Mouse (Mus musculus) right cerebral cortex, postnatal 10 days (tissue): ENCODE data around the gene Catip.
A peak's percentile ranks its signal among the peaks of the same experiment; 100 is the strongest.

Experiments
- DNase-seq, 2 experiments: peaks; one replicate each; pipeline ENCODE4 v3.0.0; 2021; ENCODE audit warnings: low spot score in 2 of 2

The Catip gene

DNA sequence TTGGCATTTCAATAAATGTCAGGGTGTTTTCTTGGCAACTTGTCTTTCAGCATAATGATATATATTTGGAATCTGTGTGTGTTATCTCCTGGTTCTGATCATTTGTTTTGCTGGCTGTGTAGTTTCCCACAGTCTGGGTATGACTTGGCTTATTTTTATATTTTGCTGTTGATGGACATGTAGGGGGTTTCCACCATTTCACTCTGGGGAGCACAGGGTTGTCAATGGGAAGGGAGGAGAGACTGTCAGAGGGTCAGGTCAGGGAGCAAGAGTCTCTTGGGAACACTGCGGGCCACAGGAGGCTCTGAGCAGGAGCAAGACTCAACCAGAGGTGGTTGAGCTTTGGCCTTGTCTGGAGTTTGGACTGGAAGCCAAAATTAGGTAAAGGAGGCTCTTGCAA lies 19.6 kb upstream of the Catip start:
- no peak for DNase-seq

- no peak for DNase-seq
These were observed 18.7 kb upstream of the Catip start for GRCm38 (mm10) chr1:74343161-74343560.

DNA sequence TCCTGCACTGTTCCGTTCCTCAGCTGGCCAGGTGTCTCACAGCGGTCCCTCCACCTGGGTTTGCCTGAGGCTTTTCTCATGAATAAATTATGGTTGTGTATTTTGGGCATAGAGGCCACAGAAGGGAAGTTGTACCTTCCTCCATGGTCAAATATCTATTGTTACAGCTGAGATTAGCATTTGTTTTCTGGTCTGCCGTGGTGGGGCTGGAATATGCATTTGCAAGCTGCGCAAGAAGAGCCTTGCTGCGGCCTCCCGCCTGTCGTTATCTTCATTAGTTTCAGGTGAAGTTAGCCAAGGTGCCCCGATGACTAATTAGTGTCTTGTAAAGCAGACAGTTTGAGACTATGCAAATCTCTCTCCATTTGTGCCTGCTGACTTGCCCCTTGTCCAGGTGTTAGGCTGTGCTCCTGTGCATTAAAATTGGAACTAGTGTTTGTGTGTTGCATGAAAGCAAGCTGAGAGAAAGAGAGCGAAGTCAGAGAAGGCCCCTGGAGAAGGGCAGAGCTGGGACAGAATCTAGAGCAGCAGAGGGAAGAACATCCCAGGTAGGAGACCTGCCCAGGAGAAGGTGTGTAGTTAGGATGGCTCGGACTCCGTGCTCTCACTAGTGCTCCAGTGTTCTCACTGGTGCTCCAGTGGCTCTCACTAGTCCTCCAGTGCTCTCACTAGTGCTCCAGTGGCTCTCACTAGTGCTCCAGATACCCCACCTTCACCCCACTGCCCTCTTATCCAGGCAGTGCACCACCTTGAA lies 17.6 kb upstream of the Catip start:
- no peak for DNase-seq

DNA sequence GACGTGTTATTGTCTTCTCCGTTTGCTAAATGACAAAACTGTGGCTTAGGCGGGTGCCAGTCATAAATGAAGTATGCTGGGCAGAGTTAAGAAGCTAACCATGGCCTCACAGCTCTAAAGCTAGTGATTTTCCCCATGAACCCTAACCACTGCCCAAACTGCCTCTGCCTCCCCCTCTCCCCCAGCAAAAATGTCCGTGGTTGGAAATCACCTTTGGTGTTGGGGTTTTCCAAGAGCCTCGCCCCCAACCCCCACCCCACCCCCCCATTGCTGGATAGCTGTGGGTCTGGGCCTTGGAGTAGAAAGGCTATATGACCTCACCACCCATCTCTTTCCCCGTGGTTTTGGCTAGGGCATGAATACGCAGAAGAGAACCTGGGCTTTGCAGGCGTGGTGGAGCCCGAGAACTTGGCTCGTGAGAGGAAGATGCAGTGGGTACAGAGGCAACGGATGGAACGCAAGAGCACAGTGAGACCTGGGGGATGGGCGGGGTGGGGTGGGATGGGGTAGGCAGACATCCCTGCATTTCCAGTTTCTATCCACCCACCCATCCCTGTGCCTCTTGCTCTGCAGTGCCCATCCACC lies 10.6 kb upstream of the Catip start:
- DNase-seq = no peak

- DNase-seq = no peak
These were observed 9.3 kb upstream of the Catip start for GRCm38 (mm10) chr1:74352532-74353096.

- no peak for DNase-seq
These were observed 8.3 kb upstream of the Catip start for GRCm38 (mm10) chr1:74353453-74354229.

DNA sequence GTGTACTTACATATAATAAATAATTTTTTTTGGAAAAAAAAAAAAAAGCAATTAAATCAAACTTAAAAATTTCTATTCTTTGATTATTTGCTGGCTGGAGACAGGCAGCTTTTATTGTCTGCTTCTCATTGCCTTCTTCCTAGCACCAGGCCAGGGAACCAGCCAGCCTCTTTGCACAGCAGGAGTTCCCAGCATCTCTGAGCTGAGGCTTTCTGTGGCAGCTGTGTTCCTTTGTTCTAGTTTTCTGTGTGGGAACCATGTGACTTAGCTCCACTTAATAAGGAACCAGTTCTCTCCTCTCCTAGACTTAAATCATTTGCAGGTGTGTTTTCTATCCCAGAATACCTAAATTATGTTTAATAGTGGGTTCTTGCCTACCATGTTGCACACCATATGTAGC lies 4.4 kb upstream of the Catip start:
- DNase-seq = no peak

DNA sequence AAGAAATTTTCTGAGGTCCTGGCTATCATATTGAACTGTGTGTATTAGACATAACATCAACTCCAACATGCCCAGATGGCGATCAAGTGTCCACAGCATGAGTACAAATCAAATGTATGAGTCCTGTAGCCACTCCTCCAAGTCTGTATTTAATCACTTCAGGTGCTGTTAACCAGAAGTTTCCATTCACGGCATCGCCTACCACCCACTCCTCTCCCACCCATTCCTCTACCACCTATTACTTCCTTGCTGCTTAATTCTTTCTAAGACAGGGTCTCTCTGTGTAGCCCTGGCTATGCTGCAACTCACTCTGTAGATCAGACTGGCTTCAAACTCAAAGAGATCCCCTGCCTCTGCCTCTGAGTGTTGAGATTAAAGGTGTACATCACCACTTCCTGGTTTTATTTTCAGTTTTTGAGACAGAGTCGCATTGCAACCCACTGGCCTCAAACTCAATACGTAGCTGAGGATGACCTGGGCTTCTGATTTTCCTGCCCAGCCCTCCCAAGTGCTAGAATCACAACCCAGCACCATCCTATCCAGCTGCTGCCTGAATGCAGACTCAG lies 1.9 kb upstream of the Catip start:
- no peak for DNase-seq

DNA sequence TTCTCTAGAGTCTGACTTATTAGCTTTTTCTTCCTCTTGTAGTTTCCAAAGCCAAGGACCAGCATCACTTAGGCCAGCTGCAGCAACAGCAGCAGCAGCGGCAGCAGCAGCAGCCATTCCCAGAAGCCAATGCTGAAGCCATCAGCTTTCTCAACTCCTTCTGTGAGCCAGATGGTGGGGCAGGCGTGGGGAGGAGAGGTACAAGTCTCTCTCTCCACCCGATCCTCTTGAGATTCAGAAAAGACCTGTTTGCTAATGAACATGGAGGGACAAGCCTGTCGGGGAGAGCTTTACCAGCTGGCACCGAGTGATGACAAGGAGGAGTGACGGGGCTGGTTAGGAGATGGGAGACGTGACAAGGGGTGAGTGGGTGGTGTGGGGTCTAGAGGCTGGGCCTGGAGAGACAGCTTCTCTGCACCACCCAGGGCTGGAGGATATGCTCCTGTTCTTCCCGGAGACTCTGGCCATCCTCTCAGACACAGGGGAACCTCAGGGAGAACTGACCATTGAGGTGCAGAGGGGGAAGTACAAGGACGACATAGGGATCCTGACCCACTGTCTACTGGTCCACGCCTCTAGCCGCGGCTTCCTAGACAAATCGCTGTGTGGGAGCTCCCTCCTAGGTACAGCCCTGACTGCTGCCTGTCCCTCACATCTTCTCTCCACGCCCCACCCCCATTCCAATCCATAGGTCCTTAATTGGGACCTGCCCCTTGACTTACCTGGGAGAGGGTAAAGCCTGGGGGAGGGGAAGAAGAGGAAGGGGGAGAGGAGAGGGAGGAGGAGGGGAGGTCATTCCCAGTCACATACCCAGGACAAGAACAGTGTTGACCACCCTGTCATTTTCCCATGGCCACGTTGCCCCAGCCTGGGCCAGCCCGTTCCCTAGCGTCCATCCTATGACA lies 669 bp downstream of the Catip start:
- DNase-seq = no peak

- no peak for DNase-seq
These were observed 1.5 kb downstream of the Catip start for GRCm38 (mm10) chr1:74363437-74363836.

- DNase-seq = no peak
These were observed 2.4 kb downstream of the Catip start for GRCm38 (mm10) chr1:74364270-74364669.

- peak; percentile 67 to 72 for DNase-seq
These were observed 6.2 kb downstream of the Catip start for GRCm38 (mm10) chr1:74367886-74368645.

DNA sequence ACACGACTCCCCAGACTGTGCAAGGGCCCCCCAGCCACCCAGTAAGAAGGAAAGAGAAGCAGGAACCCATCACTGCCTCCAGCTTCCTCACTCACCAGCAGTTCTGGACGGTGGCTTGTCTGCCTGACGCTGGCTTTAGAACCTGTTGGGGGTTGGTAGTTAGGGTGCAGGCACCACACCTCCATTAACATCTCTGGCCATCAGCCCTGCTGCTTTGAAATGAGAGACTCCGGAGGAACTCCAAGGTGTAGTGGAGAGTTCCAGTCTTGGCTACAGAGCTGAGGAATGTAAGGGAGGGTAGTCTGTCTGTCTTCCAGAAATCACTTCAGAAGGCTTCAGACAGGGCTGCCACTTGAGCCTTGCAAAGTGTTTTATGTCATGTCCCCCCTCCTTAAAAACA lies 8.1 kb downstream of the Catip start:
- DNase-seq = no peak

- DNase-seq = no peak
These were observed 11.5 kb downstream of the Catip start for GRCm38 (mm10) chr1:74373372-74373771.

- no peak for DNase-seq
These were observed 13.1 kb downstream of the Catip start, which contains the start of gene Slc11a1 for GRCm38 (mm10) chr1:74374980-74375379. TSS of gene Slc11a1 (plus strand) at chr1:74375195.

GRCm38 (mm10) chr1:74375561-74375960 lies 13.7 kb downstream of the Catip start:
- DNase-seq = no peak

GRCm38 (mm10) chr1:74376396-74376795 lies 14.5 kb downstream of the Catip start:
- DNase-seq = no peak

DNA sequence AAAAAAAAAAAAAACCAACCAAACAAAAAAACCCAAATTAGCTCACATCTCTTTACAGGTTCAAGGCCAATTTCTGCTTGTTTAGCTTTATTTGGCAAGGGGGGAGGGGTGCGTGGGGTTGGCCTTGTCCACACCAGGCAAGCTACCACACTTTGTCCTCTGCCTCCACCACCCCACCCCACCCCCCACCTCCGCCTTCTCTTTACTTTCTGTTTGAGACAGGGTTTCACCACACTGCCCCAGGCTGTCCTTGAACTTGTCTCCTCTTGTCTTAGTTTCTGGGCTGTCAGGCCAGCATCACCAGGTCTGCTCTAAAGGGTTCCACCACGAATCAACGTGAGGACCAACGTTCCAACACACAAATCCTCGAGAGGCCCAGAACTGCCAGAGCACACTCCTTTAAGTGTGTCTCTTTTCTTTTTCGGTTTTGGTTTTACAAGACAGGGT lies 17.2 kb downstream of the Catip start:
- no peak for DNase-seq

- DNase-seq = no peak
These were observed 18.6 kb downstream of the Catip start for GRCm38 (mm10) chr1:74380484-74380883.

DNA sequence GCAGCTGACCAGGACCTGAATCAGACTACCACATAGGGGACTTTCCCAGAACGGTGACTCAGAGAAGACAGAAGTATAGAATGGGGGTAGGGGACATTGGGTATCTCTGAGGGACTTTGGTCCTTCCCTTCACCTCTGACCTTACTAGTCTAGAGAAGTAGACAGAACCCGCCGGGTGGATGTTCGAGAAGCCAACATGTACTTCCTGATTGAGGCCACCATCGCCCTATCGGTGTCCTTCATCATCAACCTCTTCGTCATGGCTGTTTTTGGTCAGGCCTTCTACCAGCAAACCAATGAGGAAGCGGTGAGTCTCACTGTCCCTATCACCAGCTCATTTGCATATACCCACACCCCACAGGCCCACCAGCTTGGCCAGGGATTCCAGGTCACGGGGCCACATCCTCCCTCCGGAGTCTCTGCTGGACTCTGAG lies 19.7 kb downstream of the Catip start:
- no peak for DNase-seq
